Mouse (Mus musculus) liver, embryonic 14.5 days (tissue): ENCODE data around the gene Syne3. TPM values are rescaled to one million over a fixed set of nuclear protein-coding genes. Genes with fewer than 3 reads are reported as not detected.

Experiments used
- ATAC-seq: fragments of 200-750 bp; cut with Nextera tagmentation; 2 replicates; pipeline ENCODE4 v1.8.0; 2017; ENCODE audit warnings: moderate number of reproducible peaks, mild to moderate bottlenecking, moderate library complexity; ENCODE audit not compliant: insufficient read depth
- DNase-seq, 3 experiments: peaks; one replicate each; pipeline ENCODE4 v3.0.0-alpha.2; 2012 to 2013; ENCODE audit warnings: low read depth in 3 of 3, low spot score in 3 of 3
- H3K27ac ChIP-seq: fragments of 300-500 bp; sonication (generic); 2 replicates; pipeline ENCODE4 v1.5.1; 2014; ENCODE audit warnings: moderate library complexity, mild to moderate bottlenecking, control low read depth, inconsistent platforms
- H3K27me3 ChIP-seq: fragments of 300-500 bp; sonication (generic); 2 replicates; pipeline ENCODE4 v1.6.1; 2014; ENCODE audit warnings: mild to moderate bottlenecking, low read length, moderate library complexity; ENCODE audit not compliant: control insufficient read depth, insufficient read depth
- H3K36me3 ChIP-seq: fragments of 300-500 bp; sonication (generic); replicated peaks from 2 replicates; pipeline ENCODE4 v1.6.1; 2014; ENCODE audit warnings: low read depth; ENCODE audit not compliant: control insufficient read depth, insufficient read depth
- H3K4me1 ChIP-seq, 2 experiments: fragments of 200-500 bp in 1 of 2; fragments of 300-500 bp in 1 of 2; sonication (generic) in 1 of 2; replicated peaks; 2 replicates each; pipeline ENCODE4 v1.6.1; 2012 to 2014; ENCODE audit warnings: antibody characterized with exemption in 1 of 2, inconsistent platforms in 1 of 2, low read length in 1 of 2; ENCODE audit not compliant: control insufficient read depth in 2 of 2, insufficient read depth in 2 of 2
- H3K4me2 ChIP-seq: fragments of 300-500 bp; sonication (generic); 2 replicates; pipeline ENCODE4 v1.6.1; 2014; ENCODE audit warnings: low read depth, mild to moderate bottlenecking, control low read depth, moderate library complexity
- H3K4me3 ChIP-seq, 2 experiments: fragments of 200-500 bp in 1 of 2; fragments of 300-500 bp in 1 of 2; sonication (generic) in 1 of 2; 2 replicates each; pipeline ENCODE4 v1.5.1; 2012 to 2014; ENCODE audit warnings: low read depth in 2 of 2, low read length in 2 of 2, mild to moderate bottlenecking in 2 of 2, control low read depth in 1 of 2, inconsistent platforms in 1 of 2, moderate library complexity in 1 of 2; ENCODE audit not compliant: insufficient read depth in 1 of 2
- H3K9ac ChIP-seq: fragments of 300-500 bp; sonication (generic); replicated peaks from 2 replicates; pipeline ENCODE4 v1.6.1; 2014; ENCODE audit warnings: mild to moderate bottlenecking, control low read depth, moderate library complexity
- H3K9me3 ChIP-seq: fragments of 300-500 bp; sonication (generic); 2 replicates; pipeline ENCODE4 v1.6.1; 2016; ENCODE audit warnings: low read length, mixed read lengths; ENCODE audit not compliant: control insufficient read depth
- CTCF ChIP-seq: IDR thresholded peaks from 2 replicates; pipeline ENCODE4 v1.5.1; 2016; ENCODE audit warnings: antibody characterized with exemption, low read depth, control low read depth
- EP300 ChIP-seq: IDR thresholded peaks from 2 replicates; pipeline ENCODE4 v1.6.1; 2016; ENCODE audit warnings: antibody characterized with exemption, low read depth
- WGBS: fragments of 180-500 bp; shearing (Covaris S2); extraction: QIAGEN DNeasy Blood & Tissue Kit; methylation state at CpG from one replicate; pipeline ENCODE4 v1.1.7; 2014; ENCODE audit not compliant: insufficient replicate concordance; 5-methylcytosine and 5-hydroxymethylcytosine counted together
- polyA plus RNA-seq, 2 experiments: library from polyadenylated mRNA; depleted of rRNA in 1 of 2; stranded (reverse) in 1 of 2; unstranded in 1 of 2; fragments of >200 nt; fragmentation: Nextera tagmentation in 1 of 2; extraction: Ambion mirVana in 1 of 2; gene quantifications; 2 replicates each; pipeline versions ENCODE4 v1.2.1 to v1.2.3; 2012 to 2014

Gene Syne3
- polyA plus RNA-seq, 2 experiments: 1.6 to 2.2 TPM

DNA sequence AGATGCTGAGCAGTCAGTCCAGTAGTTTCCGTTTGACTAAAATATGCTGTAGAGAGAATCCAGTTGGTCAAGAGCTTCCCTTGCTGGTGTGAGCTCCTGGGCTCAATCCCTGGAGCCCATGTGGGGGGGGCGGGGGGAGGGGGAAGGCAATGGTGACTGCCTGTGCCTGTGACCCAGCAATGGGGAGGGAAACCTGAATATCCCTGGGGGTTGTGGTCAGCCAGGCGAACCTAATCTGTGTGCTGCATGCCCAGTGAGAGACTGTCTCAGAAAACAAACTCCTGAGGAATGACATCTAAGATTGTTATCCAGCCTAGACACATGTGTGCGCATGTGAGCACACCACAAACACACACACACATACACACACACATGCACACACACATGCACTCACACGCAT, 100.6 kb downstream of the Syne3 start:
- H3K27ac ChIP-seq: no peak overlapping the region
- whole genome bisulfite sequencing: 48% methylated on average over 5 of the region's 5 CpGs
- H3K4me3 ChIP-seq: no peak overlapping the region
- H3K4me1 ChIP-seq: no peaks in the 10 kb centered on the region
- no peaks in the 10 kb centered on the region for H3K27me3 ChIP-seq
- TF ChIP-seq CTCF (no peak), EP300 (no peak)
- H3K9me3 ChIP-seq: no peaks in the 10 kb centered on the region
- DNase-seq (no peak), ATAC-seq (no peak)
- H3K4me2 ChIP-seq: no peak overlapping the region
- no peak overlapping the region for H3K9ac ChIP-seq
- no peaks in the 10 kb centered on the region for H3K36me3 ChIP-seq

GRCm38 (mm10) chr12:104908024-104908781, 101.4 kb downstream of the Syne3 start:
- WGBS: 17% methylated on average over 15 of the region's 15 CpGs
- no peak for DNase-seq
- TF ChIP-seq CTCF (no peak), EP300 (no peak)
- Histone ChIP-seq H3K4me1 (no peaks in the 10 kb centered on the region), H3K9ac (no peak overlapping the region), H3K9me3 (no peaks in the 10 kb centered on the region), H3K36me3 (no peaks in the 10 kb centered on the region), H3K4me3 (no peak overlapping the region), H3K27me3 (no peaks in the 10 kb centered on the region), H3K4me2 (no peak overlapping the region), H3K27ac (no peak overlapping the region)
- ATAC-seq: no peak

GRCm38 (mm10) chr12:104907133-104907532, 102.5 kb downstream of the Syne3 start:
- DNase-seq (no peak), ATAC-seq (no peak)
- Histone ChIP-seq H3K4me2 (no peak overlapping the region), H3K27ac (no peak overlapping the region), H3K27me3 (no peaks in the 10 kb centered on the region), H3K4me1 (no peaks in the 10 kb centered on the region), H3K4me3 (no peak overlapping the region), H3K9ac (no peak overlapping the region), H3K9me3 (no peaks in the 10 kb centered on the region), H3K36me3 (no peaks in the 10 kb centered on the region)
- WGBS: 86% methylated on average over 2 of the region's 2 CpGs
- no peak for TF ChIP-seq EP300
- no peak for TF ChIP-seq CTCF

DNA sequence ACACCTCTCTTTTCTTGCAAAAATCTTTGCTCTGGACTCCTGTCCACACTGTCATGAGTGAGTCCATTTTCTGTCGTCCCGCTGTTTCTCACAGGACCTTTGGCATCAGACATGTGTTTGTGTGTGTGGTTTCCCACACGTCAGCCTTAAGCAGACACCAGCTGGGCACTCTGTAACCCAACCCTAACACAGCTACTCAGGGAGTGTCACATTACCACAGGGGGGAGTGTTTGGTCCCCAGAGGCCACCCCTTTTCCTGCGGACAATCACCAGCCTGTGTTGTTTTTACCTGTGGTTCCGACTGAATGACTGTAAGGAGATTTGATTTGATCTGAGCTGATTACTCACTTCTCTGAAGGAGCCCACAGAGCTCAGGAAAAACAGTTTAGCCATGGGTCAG, 105.5 kb downstream of the Syne3 start:
- Histone ChIP-seq H3K4me2 (no peak overlapping the region), H3K36me3 (no peaks in the 10 kb centered on the region), H3K4me3 (no peak overlapping the region), H3K4me1 (no peaks in the 10 kb centered on the region), H3K9ac (no peak overlapping the region), H3K9me3 (no peaks in the 10 kb centered on the region), H3K27ac (no peak overlapping the region), H3K27me3 (no peaks in the 10 kb centered on the region)
- WGBS: 33% methylated on average over 5 of the region's 5 CpGs
- TF ChIP-seq CTCF (no peak), EP300 (no peak)
- DNase-seq: no peak
- no peak for ATAC-seq

- H3K9me3 ChIP-seq: no peaks in the 10 kb centered on the region
- no peaks in the 10 kb centered on the region for H3K36me3 ChIP-seq
- no peak for DNase-seq
- H3K27me3 ChIP-seq: no peaks in the 10 kb centered on the region
- no peak for ATAC-seq
- no peak overlapping the region for H3K27ac ChIP-seq
- WGBS: 62% methylated on average over 13 of the region's 13 CpGs
- H3K9ac ChIP-seq: no peak overlapping the region
- H3K4me1 ChIP-seq: no peaks in the 10 kb centered on the region
- no peak overlapping the region for H3K4me2 ChIP-seq
- no peak overlapping the region for H3K4me3 ChIP-seq
- TF ChIP-seq EP300: no peak
- no peak for TF ChIP-seq CTCF
These were observed 107.1 kb downstream of the Syne3 start for GRCm38 (mm10) chr12:104902392-104903053.
